Mouse (Mus musculus): ENCODE results near the gene Mknk1. TPM values are rescaled to one million over a fixed set of nuclear protein-coding genes. Genes with fewer than 3 reads are reported as not detected.
A peak's percentile ranks its signal among the peaks of the same experiment; 100 is the strongest.

Gene Mknk1
- polyA plus RNA-seq (2014; fragmentation: Nextera tagmentation; extraction: Ambion mirVana), result 21.3 and 21.6 TPM in 2 replicates

DNA sequence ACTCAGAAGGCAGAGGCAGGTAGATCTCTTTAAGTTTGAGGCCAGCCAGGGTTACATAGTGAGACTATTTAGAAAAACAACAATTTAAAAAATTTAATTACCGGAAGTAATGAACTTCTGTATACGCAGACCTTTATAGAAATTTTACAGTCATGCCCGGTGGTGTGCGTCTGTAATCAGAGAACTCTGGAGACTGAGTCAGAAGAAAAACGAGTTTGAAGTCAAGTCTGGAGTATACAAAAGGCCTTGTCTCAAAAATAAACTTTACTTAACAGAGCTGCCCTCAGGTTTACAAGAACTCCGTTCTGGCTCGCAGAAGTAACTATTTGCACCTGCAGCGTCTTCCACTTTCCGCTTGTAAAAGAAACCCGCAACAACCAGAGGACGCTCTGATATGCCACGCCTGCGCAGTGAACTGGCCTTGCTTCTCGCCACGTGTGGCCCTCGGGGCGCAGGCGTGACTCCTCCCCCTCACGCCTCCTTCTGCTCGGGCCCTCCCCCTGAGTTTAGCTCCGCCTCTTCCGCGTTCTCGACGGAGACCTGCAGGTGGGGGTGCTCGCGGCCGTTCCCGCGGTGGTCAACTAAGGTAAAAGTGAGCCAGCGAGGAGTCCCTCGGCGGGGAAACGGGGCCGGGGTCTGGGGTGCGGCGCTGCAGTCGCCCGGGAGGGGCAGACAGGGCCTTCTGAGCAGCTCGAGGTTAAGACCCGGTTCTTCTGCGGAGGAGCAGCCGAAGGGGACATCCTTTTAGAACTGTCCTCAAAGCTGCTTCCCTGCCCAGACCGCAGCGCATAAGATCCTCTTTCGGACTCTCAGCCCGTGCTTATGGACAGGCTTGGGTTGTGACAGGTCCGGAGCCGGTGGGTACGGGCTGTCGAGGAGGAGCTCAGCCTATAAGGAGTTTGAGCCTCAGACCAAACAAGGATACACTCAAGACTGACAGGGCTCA, at the start of gene Mknk1:
Gene Mknk1 (plus strand): TSS at position 503 of the 946 bp plus-strand sequence.
- Histone ChIP-seq H3K36me3 (replicated peaks; ENCODE audit: control insufficient read depth, insufficient read depth) (peaks cover 6% of the 10 kb centered on the region; the same call in 1 of the 2 replicates), H3K4me3 (replicated peaks; ENCODE audit: low read length) (peak within 1 kb of the TSS; percentile 61), H3K9me3 (ENCODE audit: control insufficient read depth, low read length) (no peaks in the 10 kb centered on the region), H3K27ac (no peak within 1 kb of the TSS), H3K4me2 (replicated peaks) (peak within 1 kb of the TSS; percentile 67), H3K4me1 (replicated peaks; ENCODE audit: control insufficient read depth, insufficient read depth, low read length) (peaks cover 6% of the 10 kb centered on the region; the same call in 1 of the 2 replicates), H3K27me3 (ENCODE audit: control insufficient read depth, insufficient read depth, low read length) (no peaks in the 10 kb centered on the region), H3K9ac (peak within 1 kb of the TSS; percentile 65)
- peak; percentile 92 for DNase-seq (ENCODE audit: low spot score)
- WGBS, result 2% methylated on average over 51 of the region's 51 CpGs
- peak; percentile 94 for ATAC-seq (ENCODE audit: low FRiP score)

DNA sequence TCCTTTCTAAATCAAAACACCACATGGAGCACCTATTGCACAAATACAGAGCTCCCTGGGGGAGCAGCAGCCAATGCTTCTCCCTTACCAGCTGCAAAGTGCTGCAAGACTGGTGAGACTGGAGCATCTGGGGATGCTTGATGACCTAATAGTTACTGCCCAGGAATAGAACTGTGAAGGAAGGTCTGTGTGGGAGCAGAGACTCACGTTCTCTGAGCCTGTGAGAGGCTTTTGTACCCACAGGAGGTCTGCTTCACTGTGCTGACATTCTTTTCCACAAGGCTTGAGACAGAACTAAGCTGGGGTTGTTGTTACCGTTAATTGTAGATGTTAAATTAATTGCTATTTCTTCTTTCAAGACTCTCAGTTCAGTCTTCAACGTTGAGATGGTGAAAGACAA, 48.1 kb upstream of the Mknk1 start:
- DNase-seq (ENCODE audit: low spot score) (no peak), ATAC-seq (ENCODE audit: low FRiP score) (no peak)
- 0 out of 2 replicates have a peak, but pooled peaks cover under 1% of the 10 kb centered on the region for H3K4me1 ChIP-seq (replicated peaks; ENCODE audit: control insufficient read depth, insufficient read depth, low read length)
- no peaks in the 10 kb centered on the region for H3K27me3 ChIP-seq (ENCODE audit: control insufficient read depth, insufficient read depth, low read length)
- 81% methylated on average over 3 of the region's 3 CpGs for WGBS
- H3K9me3 ChIP-seq (ENCODE audit: control insufficient read depth, low read length), result no peaks in the 10 kb centered on the region
- peaks cover 53% of the 10 kb centered on the region for H3K36me3 ChIP-seq (replicated peaks; ENCODE audit: control insufficient read depth, insufficient read depth)
- H3K27ac ChIP-seq, result no peak overlapping the region
- no peak overlapping the region for H3K9ac ChIP-seq
- no peak overlapping the region for H3K4me2 ChIP-seq (replicated peaks)
- H3K4me3 ChIP-seq (replicated peaks; ENCODE audit: low read length), result no peak overlapping the region

DNA sequence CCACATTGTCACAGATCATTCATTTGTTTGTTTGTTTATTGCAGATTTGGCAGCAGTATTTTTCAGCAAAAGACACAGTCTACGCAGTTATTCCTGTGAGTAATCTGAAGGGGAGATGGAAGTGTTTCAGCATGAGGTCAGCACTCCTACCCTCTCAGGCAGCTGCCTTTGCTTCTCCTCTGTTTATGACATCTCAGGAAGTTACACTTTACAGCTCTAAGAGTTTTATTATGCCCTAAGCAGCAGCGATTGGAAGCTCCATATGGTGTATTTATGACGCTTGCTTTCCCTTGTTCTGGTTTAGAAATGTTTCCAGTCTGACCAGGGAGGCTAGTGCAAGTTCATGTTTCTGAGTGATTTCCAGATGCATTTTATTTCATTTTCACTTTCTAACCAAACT, 43.6 kb upstream of the Mknk1 start:
- H3K4me2 ChIP-seq (replicated peaks), result no peak overlapping the region

DNA sequence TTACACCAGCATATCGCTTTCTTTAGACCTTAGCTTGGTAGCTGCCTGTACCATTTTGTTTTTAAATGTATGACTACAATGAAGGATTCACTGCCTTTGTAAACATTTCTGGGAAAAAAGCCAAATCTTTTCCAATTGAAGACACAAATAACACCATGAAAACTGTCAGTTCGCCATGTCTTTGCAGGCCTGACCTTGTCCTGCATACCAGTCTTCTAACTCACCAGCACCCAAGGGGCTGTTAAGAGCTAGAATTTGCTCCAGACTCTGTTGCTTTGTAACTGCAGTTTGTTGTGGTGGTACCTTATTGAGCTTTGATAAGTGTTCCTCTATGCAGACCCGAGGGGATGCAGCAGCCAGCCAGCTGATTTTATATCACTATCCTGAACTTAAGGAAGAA, 39.0 kb upstream of the Mknk1 start:
- no peaks in the 10 kb centered on the region for H3K27me3 ChIP-seq (ENCODE audit: control insufficient read depth, insufficient read depth, low read length)
- H3K4me3 ChIP-seq (replicated peaks; ENCODE audit: low read length), result no peak overlapping the region
- H3K27ac ChIP-seq, result no peak overlapping the region
- no peak overlapping the region for H3K4me2 ChIP-seq (replicated peaks)
- 61% methylated on average over 3 of the region's 3 CpGs for WGBS
- ATAC-seq (ENCODE audit: low FRiP score) (no peak), DNase-seq (ENCODE audit: low spot score) (no peak)
- peaks cover 69% of the 10 kb centered on the region for H3K36me3 ChIP-seq (replicated peaks; ENCODE audit: control insufficient read depth, insufficient read depth)
- H3K4me1 ChIP-seq (replicated peaks; ENCODE audit: control insufficient read depth, insufficient read depth, low read length), result no peaks in the 10 kb centered on the region
- no peak overlapping the region for H3K9ac ChIP-seq
- no peaks in the 10 kb centered on the region for H3K9me3 ChIP-seq (ENCODE audit: control insufficient read depth, low read length)

More for the DNA sequence above, 43.6 kb upstream of the Mknk1 start:
- peaks cover 82% of the 10 kb centered on the region for H3K36me3 ChIP-seq (replicated peaks; ENCODE audit: control insufficient read depth, insufficient read depth)
- no peak overlapping the region for H3K27ac ChIP-seq
- H3K4me1 ChIP-seq (replicated peaks; ENCODE audit: control insufficient read depth, insufficient read depth, low read length), result no peaks in the 10 kb centered on the region
- ATAC-seq (ENCODE audit: low FRiP score), result no peak
- DNase-seq (ENCODE audit: low spot score), result no peak
- no peak overlapping the region for H3K4me3 ChIP-seq (replicated peaks; ENCODE audit: low read length)
- no peak overlapping the region for H3K9ac ChIP-seq
- no peaks in the 10 kb centered on the region for H3K27me3 ChIP-seq (ENCODE audit: control insufficient read depth, insufficient read depth, low read length)
- H3K9me3 ChIP-seq (ENCODE audit: control insufficient read depth, low read length), result no peaks in the 10 kb centered on the region
- WGBS, result 96% methylated on average over 3 of the region's 3 CpGs

DNA sequence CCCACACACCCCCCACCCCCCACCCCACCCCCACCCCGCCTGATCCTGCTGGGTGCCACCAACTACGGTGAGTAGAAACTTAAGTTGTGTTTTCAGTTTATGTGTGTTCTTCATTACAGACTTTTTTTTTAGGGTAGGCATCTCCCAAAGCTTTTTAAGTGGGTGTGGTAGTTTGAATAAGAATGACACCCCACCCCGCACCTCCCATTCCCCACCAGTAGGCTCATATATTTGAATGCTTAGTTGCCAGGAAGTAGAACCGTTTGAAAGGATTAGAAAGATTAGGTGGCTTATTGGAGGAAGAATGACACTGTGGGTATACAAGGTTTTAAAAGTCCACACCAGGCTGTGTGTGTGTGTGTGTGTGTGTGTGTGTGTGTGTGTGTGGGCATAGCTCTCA, 26.7 kb upstream of the Mknk1 start:
- ATAC-seq (ENCODE audit: low FRiP score), result no peak
- Histone ChIP-seq H3K4me1 (replicated peaks; ENCODE audit: control insufficient read depth, insufficient read depth, low read length) (no peaks in the 10 kb centered on the region), H3K27me3 (ENCODE audit: control insufficient read depth, insufficient read depth, low read length) (no peaks in the 10 kb centered on the region), H3K9me3 (ENCODE audit: control insufficient read depth, low read length) (no peaks in the 10 kb centered on the region), H3K4me3 (replicated peaks; ENCODE audit: low read length) (no peak overlapping the region), H3K4me2 (replicated peaks) (no peak overlapping the region), H3K36me3 (replicated peaks; ENCODE audit: control insufficient read depth, insufficient read depth) (peaks cover 39% of the 10 kb centered on the region), H3K27ac (no peak overlapping the region), H3K9ac (no peak overlapping the region)
- 90% methylated on average over 4 of the region's 4 CpGs for WGBS
- no peak for DNase-seq (ENCODE audit: low spot score)

DNA sequence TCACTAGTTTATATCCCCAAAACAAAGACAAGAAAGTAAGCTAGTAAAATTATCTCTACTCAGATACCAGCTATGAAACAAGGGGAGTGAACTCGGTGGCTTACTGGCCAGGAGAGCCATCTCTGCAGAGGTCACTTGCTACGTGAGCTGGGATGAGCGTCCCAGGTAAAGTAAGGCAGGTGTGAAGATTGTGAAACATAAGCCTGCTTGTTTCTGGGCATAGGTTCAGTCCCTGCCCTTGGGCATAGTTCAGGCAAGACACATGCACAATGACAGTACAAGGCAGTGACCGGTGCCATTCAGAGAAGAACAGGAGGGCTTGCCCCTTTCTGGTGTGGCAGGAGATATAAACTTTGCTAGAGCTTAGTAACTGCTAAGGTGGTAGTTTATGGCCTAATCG, 23.4 kb upstream of the Mknk1 start:
- Histone ChIP-seq H3K4me2 (replicated peaks) (no peak overlapping the region), H3K9me3 (ENCODE audit: control insufficient read depth, low read length) (no peaks in the 10 kb centered on the region), H3K27ac (no peak overlapping the region), H3K4me1 (replicated peaks; ENCODE audit: control insufficient read depth, insufficient read depth, low read length) (no peaks in the 10 kb centered on the region), H3K36me3 (replicated peaks; ENCODE audit: control insufficient read depth, insufficient read depth) (peaks cover 39% of the 10 kb centered on the region), H3K4me3 (replicated peaks; ENCODE audit: low read length) (no peak overlapping the region), H3K9ac (no peak overlapping the region), H3K27me3 (ENCODE audit: control insufficient read depth, insufficient read depth, low read length) (no peaks in the 10 kb centered on the region)
- ATAC-seq (ENCODE audit: low FRiP score), result no peak
- 94% methylated on average over 5 of the region's 5 CpGs for WGBS
- no peak for DNase-seq (ENCODE audit: low spot score)

DNA sequence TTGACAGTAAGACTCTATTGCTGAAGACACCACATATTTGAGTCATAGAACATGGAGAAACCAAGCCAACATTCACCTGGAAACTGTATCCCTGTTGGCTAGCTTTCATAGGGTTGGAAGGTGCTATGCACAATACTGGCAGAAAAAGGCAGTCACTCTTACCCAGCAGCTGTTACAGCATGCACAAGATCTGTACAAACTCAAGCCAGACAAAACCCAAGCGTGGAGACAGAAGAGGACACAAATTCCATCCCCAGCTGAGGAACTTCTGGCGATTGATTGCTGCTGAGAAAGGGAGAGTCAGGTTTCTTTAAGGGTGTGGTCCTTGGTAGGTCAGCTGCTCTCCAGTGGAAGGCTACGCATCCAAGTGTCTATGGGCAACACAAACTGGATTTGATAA, 18.8 kb upstream of the Mknk1 start:
- H3K4me3 ChIP-seq (replicated peaks; ENCODE audit: low read length), result no peak overlapping the region
- H3K36me3 ChIP-seq (replicated peaks; ENCODE audit: control insufficient read depth, insufficient read depth), result peaks cover 10% of the 10 kb centered on the region
- no peaks in the 10 kb centered on the region for H3K9me3 ChIP-seq (ENCODE audit: control insufficient read depth, low read length)
- H3K4me2 ChIP-seq (replicated peaks), result no peak overlapping the region
- DNase-seq (ENCODE audit: low spot score) (no peak), ATAC-seq (ENCODE audit: low FRiP score) (no peak)
- no peaks in the 10 kb centered on the region for H3K27me3 ChIP-seq (ENCODE audit: control insufficient read depth, insufficient read depth, low read length)
- H3K9ac ChIP-seq, result no peak overlapping the region
- WGBS, result 78% methylated on average over 3 of the region's 3 CpGs
- no peak overlapping the region for H3K27ac ChIP-seq
- no peaks in the 10 kb centered on the region for H3K4me1 ChIP-seq (replicated peaks; ENCODE audit: control insufficient read depth, insufficient read depth, low read length)

DNA sequence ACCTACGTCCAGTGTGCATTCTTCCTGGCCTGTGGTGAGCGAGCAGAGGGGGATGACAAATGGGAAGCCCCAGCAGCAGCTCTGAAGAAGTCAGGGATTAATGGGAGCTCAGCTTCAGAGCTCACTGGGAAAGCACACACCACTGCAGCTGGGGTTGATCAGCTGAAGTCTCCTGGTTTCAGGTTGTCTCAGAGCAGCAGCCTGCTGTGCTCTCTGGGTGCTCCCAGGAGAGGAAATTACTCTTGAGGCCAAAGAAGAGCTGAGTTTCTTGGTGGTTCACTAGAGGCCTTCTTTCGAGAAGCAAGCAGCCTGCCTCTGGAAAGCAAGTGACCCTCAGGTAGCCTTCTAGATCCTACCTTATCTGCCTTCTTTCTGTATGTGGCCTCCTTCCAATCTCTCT, 18.1 kb upstream of the Mknk1 start:
- H3K4me2 ChIP-seq (replicated peaks), result no peak overlapping the region
- DNase-seq (ENCODE audit: low spot score), result no peak
- WGBS, result 76% methylated on average over 3 of the region's 3 CpGs
- no peak overlapping the region for H3K4me3 ChIP-seq (replicated peaks; ENCODE audit: low read length)
- H3K9ac ChIP-seq, result no peak overlapping the region
- no peaks in the 10 kb centered on the region for H3K9me3 ChIP-seq (ENCODE audit: control insufficient read depth, low read length)
- no peak overlapping the region for H3K27ac ChIP-seq
- no peaks in the 10 kb centered on the region for H3K4me1 ChIP-seq (replicated peaks; ENCODE audit: control insufficient read depth, insufficient read depth, low read length)
- no peaks in the 10 kb centered on the region for H3K27me3 ChIP-seq (ENCODE audit: control insufficient read depth, insufficient read depth, low read length)
- no peak for ATAC-seq (ENCODE audit: low FRiP score)
- peaks cover 4% of the 10 kb centered on the region; the same call in 1 of the 2 replicates for H3K36me3 ChIP-seq (replicated peaks; ENCODE audit: control insufficient read depth, insufficient read depth)

DNA sequence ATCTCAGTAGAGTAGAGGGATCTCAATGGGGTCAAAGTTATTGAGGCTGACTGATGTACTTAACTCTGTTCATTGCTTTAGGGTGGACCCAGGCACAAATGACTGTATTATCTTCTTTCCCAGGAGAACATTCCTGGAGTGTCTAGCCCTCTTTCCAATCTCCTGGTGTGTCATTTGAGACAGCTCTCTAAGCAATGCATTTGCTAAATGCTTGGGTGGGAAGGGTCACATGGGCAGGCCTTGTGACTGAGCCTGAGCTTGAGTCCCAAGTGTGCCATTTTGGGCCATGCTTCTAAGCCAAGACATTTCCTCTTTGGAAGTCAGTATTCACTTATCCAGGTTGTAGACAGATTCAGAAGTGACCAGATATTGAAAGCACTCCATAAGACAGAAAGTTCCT, 17.6 kb upstream of the Mknk1 start:
- Histone ChIP-seq H3K27me3 (ENCODE audit: control insufficient read depth, insufficient read depth, low read length) (no peaks in the 10 kb centered on the region), H3K4me3 (replicated peaks; ENCODE audit: low read length) (no peak overlapping the region), H3K9me3 (ENCODE audit: control insufficient read depth, low read length) (no peaks in the 10 kb centered on the region), H3K27ac (no peak overlapping the region), H3K4me1 (replicated peaks; ENCODE audit: control insufficient read depth, insufficient read depth, low read length) (no peaks in the 10 kb centered on the region), H3K36me3 (replicated peaks; ENCODE audit: control insufficient read depth, insufficient read depth) (peaks cover 4% of the 10 kb centered on the region; the same call in 1 of the 2 replicates), H3K9ac (no peak overlapping the region), H3K4me2 (replicated peaks) (no peak overlapping the region)
- ATAC-seq (ENCODE audit: low FRiP score), result no peak
- no peak for DNase-seq (ENCODE audit: low spot score)
